Mouse (Mus musculus): Measurements from ENCODE around the gene Kank1. TPM values are rescaled to one million over a fixed set of nuclear protein-coding genes. Genes with fewer than 3 reads are reported as not detected.
A peak's percentile ranks its signal among the peaks of the same experiment; 100 is the strongest.

Gene Kank1
- total RNA-seq, 2 experiments from 2014 or later, result 12.6 to 13.5 TPM

- intact Hi-C loops (cut with DNase I), result no loop called here
- no peak for DNase-seq
Measured at GRCm38 (mm10) chr19:25396709-25397266, 160.0 kb downstream of the Kank1 start.

- intact Hi-C loops (cut with DNase I), result no loop called here
- no peak for DNase-seq
Measured at GRCm38 (mm10) chr19:25399511-25400211, 162.9 kb downstream of the Kank1 start.

- intact Hi-C loops (cut with DNase I), result no loop called here
- DNase-seq, result no peak
Measured at GRCm38 (mm10) chr19:25400212-25400913, 163.6 kb downstream of the Kank1 start.

- intact Hi-C loops (cut with DNase I), result no loop called here
- no peak for DNase-seq
Measured at GRCm38 (mm10) chr19:25401521-25401920, 164.7 kb downstream of the Kank1 start.

GRCm38 (mm10) chr19:25404163-25404562 lies 167.4 kb downstream of the Kank1 start:
- no peak for DNase-seq
- intact Hi-C loops (cut with DNase I), result no loop called here

GRCm38 (mm10) chr19:25405987-25406386 lies 169.2 kb downstream of the Kank1 start:
- intact Hi-C loops (cut with DNase I), result no loop called here
- no peak for DNase-seq

- intact Hi-C loops (cut with DNase I), result no loop called here
- DNase-seq, result peak; percentile 67 to 69
Measured at GRCm38 (mm10) chr19:25406481-25407184, 169.9 kb downstream of the Kank1 start.

- intact Hi-C loops (cut with DNase I), result no loop called here
- no peak for DNase-seq
Measured at GRCm38 (mm10) chr19:25407185-25407886, 170.6 kb downstream of the Kank1 start.

GRCm38 (mm10) chr19:25407887-25408236 lies 171.1 kb downstream of the Kank1 start:
- no peak for DNase-seq
- intact Hi-C loops (cut with DNase I), result no loop called here

- no peak for DNase-seq
- intact Hi-C loops (cut with DNase I), result no loop called here
Measured at GRCm38 (mm10) chr19:25409239-25409638, 172.5 kb downstream of the Kank1 start.

GRCm38 (mm10) chr19:25411353-25411752 lies 174.6 kb downstream of the Kank1 start:
- intact Hi-C loops (cut with DNase I), result no loop called here
- no peak for DNase-seq

GRCm38 (mm10) chr19:25415448-25415847 lies 178.7 kb downstream of the Kank1 start:
- intact Hi-C loops (cut with DNase I), result no loop called here
- DNase-seq, result no peak

- DNase-seq, result no peak
- intact Hi-C loops (cut with DNase I), result no loop called here
Measured at GRCm38 (mm10) chr19:25417671-25418070, 180.9 kb downstream of the Kank1 start.

GRCm38 (mm10) chr19:25419983-25420382 lies 183.2 kb downstream of the Kank1 start:
- no peak for DNase-seq
- intact Hi-C loops (cut with DNase I), result no loop called here

- intact Hi-C loops (cut with DNase I), result no loop called here
Measured at GRCm38 (mm10) chr19:25422096-25422495, 185.3 kb downstream of the Kank1 start.

GRCm38 (mm10) chr19:25423371-25423770 lies 186.6 kb downstream of the Kank1 start:
- no peak for DNase-seq
- intact Hi-C loops (cut with DNase I), result no loop called here

More at GRCm38 (mm10) chr19:25422096-25422495, 185.3 kb downstream of the Kank1 start:
- no peak for DNase-seq

GRCm38 (mm10) chr19:25426431-25426830 lies 189.7 kb downstream of the Kank1 start:
- intact Hi-C loops (cut with DNase I), result no loop called here
- DNase-seq, result no peak

GRCm38 (mm10) chr19:25427886-25428285 lies 191.1 kb downstream of the Kank1 start:
- no peak for DNase-seq
- intact Hi-C loops (cut with DNase I), result no loop called here

GRCm38 (mm10) chr19:25428338-25428962 lies 191.7 kb downstream of the Kank1 start:
- no peak for DNase-seq
- intact Hi-C loops (cut with DNase I), result no loop called here

- DNase-seq, result no peak
- intact Hi-C loops (cut with DNase I), result no loop called here
Measured at GRCm38 (mm10) chr19:25431431-25431830, 194.7 kb downstream of the Kank1 start.
